Mouse (Mus musculus) layer of hippocampus, adult 18-20 months (tissue): Measurements from ENCODE around the gene Gpc4. TPM values are rescaled to one million over a fixed set of nuclear protein-coding genes. Genes with fewer than 3 reads are reported as not detected.

ENCODE experiments used
- DNase-seq, 2 experiments: peaks; one replicate each; pipeline ENCODE4 v3.0.0; 2022; ENCODE audit warnings: low spot score in 2 of 2
- long read RNA-seq: library from polyadenylated mRNA; stranded (forward); transcript quantifications from one replicate; pipeline ENCODE4 v2.0.0, GENCODE M21; 2021
- total RNA-seq, 2 experiments: library from RNA; stranded (reverse); gene quantifications; 2 replicates each; pipeline ENCODE4 v1.2.3; 2021

Gpc4 gene
- 10 to 100 TPM; 52.4 to 54.6 TPM for total RNA-seq
- long read RNA-seq, transcript Gpc4-201 (9 exons, 2,651 nt) = major isoform, 46 of 47 reads
- long read RNA-seq, partial matches to known transcripts = 0 of 47 reads
- long read RNA-seq, other reads (novel, unspliced or antisense) = 1 of 47 reads

GRCm38 (mm10) chrX:52164738-52165554, at the start of gene Gpc4:
Gene Gpc4, minus strand, starts transcription at chrX:52165252.
- peak in 1 of 2 experiments; percentile 67 for DNase-seq

GRCm38 (mm10) chrX:52212846-52213245, 47.8 kb upstream of the Gpc4 start:
- DNase-seq = no peak

GRCm38 (mm10) chrX:52199836-52200235, 34.8 kb upstream of the Gpc4 start:
- DNase-seq = no peak

GRCm38 (mm10) chrX:52193311-52193968, 28.4 kb upstream of the Gpc4 start:
- no peak for DNase-seq

- DNase-seq = no peak
Observed at GRCm38 (mm10) chrX:52189094-52189493, 24.0 kb upstream of the Gpc4 start.

- no peak for DNase-seq
Observed at GRCm38 (mm10) chrX:52183551-52184442, 18.7 kb upstream of the Gpc4 start.

- DNase-seq = peak in 1 of 2 experiments; percentile 36
Observed at GRCm38 (mm10) chrX:52181401-52181800, 16.3 kb upstream of the Gpc4 start.

GRCm38 (mm10) chrX:52177067-52177466, 12.0 kb upstream of the Gpc4 start:
- no peak for DNase-seq

- DNase-seq = no peak
Observed at GRCm38 (mm10) chrX:52167519-52168244, 2.6 kb upstream of the Gpc4 start.

- DNase-seq = no peak
Observed at GRCm38 (mm10) chrX:52165555-52165938, 495 bp upstream of the Gpc4 start.

- DNase-seq = no peak
Observed at GRCm38 (mm10) chrX:52164134-52164737, 816 bp downstream of the Gpc4 start.

GRCm38 (mm10) chrX:52163418-52164133, 1.5 kb downstream of the Gpc4 start:
- no peak for DNase-seq

GRCm38 (mm10) chrX:52162756-52163155, 2.3 kb downstream of the Gpc4 start:
- no peak for DNase-seq

- no peak for DNase-seq
Observed at GRCm38 (mm10) chrX:52162206-52162605, 2.8 kb downstream of the Gpc4 start.

GRCm38 (mm10) chrX:52159621-52160020, 5.4 kb downstream of the Gpc4 start:
- DNase-seq = no peak

GRCm38 (mm10) chrX:52155408-52155953, 9.6 kb downstream of the Gpc4 start:
- no peak for DNase-seq

GRCm38 (mm10) chrX:52154821-52155220, 10.2 kb downstream of the Gpc4 start:
- no peak for DNase-seq

- DNase-seq = peak in 1 of 2 experiments; percentile 18
Observed at GRCm38 (mm10) chrX:52153451-52153850, 11.6 kb downstream of the Gpc4 start.

- DNase-seq = no peak
Observed at GRCm38 (mm10) chrX:52152961-52153360, 12.1 kb downstream of the Gpc4 start.
